Mouse (Mus musculus) adrenal gland, postnatal 25 days (tissue): Measurements from ENCODE around the gene Dkkl1. TPM values are rescaled to one million over a fixed set of nuclear protein-coding genes. Genes with fewer than 3 reads are reported as not detected.
"Not testable (repeated sequence)": the region's sequence is repeated elsewhere in the genome, so short reads cannot be mapped to it uniquely, and the experiment has no call there.

Experiments
- DNase-seq: peaks from one replicate; pipeline ENCODE4 v3.0.0; 2021; ENCODE audit warnings: mixed read lengths
- total RNA-seq: library from RNA; stranded (reverse); gene quantifications from 2 replicates; pipeline ENCODE4 v1.2.3, GENCODE M21; 2021

The Dkkl1 gene
- total RNA-seq, 1 experiment from 2014 or later, result not detected

- no peak for DNase-seq
Measured at GRCm38 (mm10) chr7:45193406-45193805, 18.5 kb downstream of the Dkkl1 start.

- no peak for DNase-seq
Measured at GRCm38 (mm10) chr7:45192585-45193310, 19.2 kb downstream of the Dkkl1 start.

GRCm38 (mm10) chr7:45191803-45192363 lies 20.1 kb downstream of the Dkkl1 start:
- no peak for DNase-seq

GRCm38 (mm10) chr7:45191161-45191560 lies 20.8 kb downstream of the Dkkl1 start:
- DNase-seq, result no peak

GRCm38 (mm10) chr7:45190186-45190585 lies 21.8 kb downstream of the Dkkl1 start:
- DNase-seq, result no peak

- no peak for DNase-seq
Measured at GRCm38 (mm10) chr7:45189600-45189999, 22.3 kb downstream of the Dkkl1 start.

GRCm38 (mm10) chr7:45185921-45186320 lies 26.0 kb downstream of the Dkkl1 start:
- DNase-seq, result no peak

- DNase-seq, result no peak
Measured at GRCm38 (mm10) chr7:45183672-45184071, 28.3 kb downstream of the Dkkl1 start.

- DNase-seq, result no peak
Measured at GRCm38 (mm10) chr7:45182606-45183005, 29.3 kb downstream of the Dkkl1 start.

GRCm38 (mm10) chr7:45182199-45182601 lies 29.7 kb downstream of the Dkkl1 start:
- DNase-seq, result peak; percentile 89

- DNase-seq, result no peak
Measured at GRCm38 (mm10) chr7:45181540-45181939, 30.4 kb downstream of the Dkkl1 start.

- DNase-seq, result no peak
Measured at GRCm38 (mm10) chr7:45180896-45181477, 31.0 kb downstream of the Dkkl1 start, which contains the start of gene Pth2. Gene Pth2, plus strand, starts transcription at chr7:45180995.

GRCm38 (mm10) chr7:45179469-45179868 lies 32.5 kb downstream of the Dkkl1 start, which contains the start of gene Gfy:
Gene Gfy, minus strand, starts transcription at chr7:45179569.
- DNase-seq, result no peak

- no peak for DNase-seq
Measured at GRCm38 (mm10) chr7:45178550-45178949, 33.4 kb downstream of the Dkkl1 start.

- no peak for DNase-seq
Measured at GRCm38 (mm10) chr7:45176356-45176755, 35.6 kb downstream of the Dkkl1 start.

GRCm38 (mm10) chr7:45175929-45176328 lies 36.0 kb downstream of the Dkkl1 start:
- DNase-seq, result no peak

GRCm38 (mm10) chr7:45175398-45175797 lies 36.5 kb downstream of the Dkkl1 start:
- DNase-seq, result no peak

- DNase-seq, result no peak
Measured at GRCm38 (mm10) chr7:45174567-45175280, 37.2 kb downstream of the Dkkl1 start.

GRCm38 (mm10) chr7:45173772-45174171 lies 38.2 kb downstream of the Dkkl1 start:
- DNase-seq, result not testable (repeated sequence)

- no peak for DNase-seq
Measured at GRCm38 (mm10) chr7:45172974-45173373, 39.0 kb downstream of the Dkkl1 start.

- no peak for DNase-seq
Measured at GRCm38 (mm10) chr7:45169495-45169894, 42.5 kb downstream of the Dkkl1 start.

- DNase-seq, result no peak
Measured at GRCm38 (mm10) chr7:45168656-45169055, 43.3 kb downstream of the Dkkl1 start.
